Mouse (Mus musculus) brain, embryonic 14.5 days (tissue): ENCODE measurements around the gene Pf4.

Experiments
- CTCF ChIP-seq: fragments of 200-500 bp; IDR thresholded peaks from 2 replicates; pipeline ENCODE4 v1.5.1; 2012; ENCODE audit warnings: inconsistent platforms, mild to moderate bottlenecking, moderate library complexity, borderline replicate concordance; ENCODE audit not compliant: insufficient read depth, insufficient read length; ENCODE audit errors: extremely low read depth
- POLR2A ChIP-seq: fragments of 200-500 bp; IDR thresholded peaks from 2 replicates; pipeline ENCODE4 v1.6.1; 2012; ENCODE audit warnings: mild to moderate bottlenecking, inconsistent platforms, borderline replicate concordance; ENCODE audit not compliant: poor library complexity, insufficient read depth, insufficient read length, severe bottlenecking; ENCODE audit errors: extremely low read depth

GRCm38 (mm10) chr5:90778856-90779255 is 6.6 kb downstream of the Pf4 start:
- TF ChIP-seq CTCF (no peak), POLR2A (no peak)
